Mouse (Mus musculus): ENCODE measurements around the gene Stam2. TPM values are rescaled to one million over a fixed set of nuclear protein-coding genes. Genes with fewer than 3 reads are reported as not detected.

Stam2 gene
- polyA plus RNA-seq, 1 experiment from 2014 or later: 50.0 TPM

DNA sequence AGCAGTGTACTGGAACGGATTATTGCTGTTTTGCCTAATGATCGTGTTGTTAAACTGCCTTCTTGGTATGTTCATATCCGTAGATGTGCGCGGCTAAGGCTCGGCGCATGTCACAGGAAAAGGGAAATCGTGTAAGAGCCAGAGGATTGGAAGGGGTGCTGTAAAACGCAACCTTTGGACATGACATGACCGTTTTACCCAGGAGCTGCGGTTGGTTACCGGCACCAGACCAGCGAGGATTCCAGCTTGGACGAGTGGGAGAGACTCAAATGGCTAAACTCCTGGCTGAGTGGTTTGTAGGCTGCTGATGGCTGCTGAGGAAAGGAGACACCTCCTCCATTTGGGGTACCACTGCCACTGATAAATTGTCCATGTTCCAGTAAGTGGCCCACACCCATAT is 21.8 kb upstream of the Stam2 start:
- DNase-seq (peak; percentile 17), ATAC-seq (ENCODE audit: low FRiP score, low TSS enrichment) (no peak)
- Histone ChIP-seq H3K36me3 (ENCODE audit: control insufficient read depth, insufficient read depth, low read length) (no peaks in the 10 kb centered on the region), H3K9ac (replicated peaks; ENCODE audit: low read length) (no peak overlapping the region), H3K4me1 (ENCODE audit: control insufficient read depth, insufficient read depth, low read length) (no peaks in the 10 kb centered on the region), H3K4me2 (ENCODE audit: low read length) (no peak overlapping the region), H3K27ac (replicated peaks; ENCODE audit: low read depth, low read length) (no peak overlapping the region), H3K27me3 (ENCODE audit: control insufficient read depth, insufficient read depth, low read length) (no peaks in the 10 kb centered on the region), H3K4me3 (replicated peaks; ENCODE audit: low read depth, low read length) (no peak overlapping the region), H3K9me3 (ENCODE audit: control insufficient read depth, low read length) (no peaks in the 10 kb centered on the region)
- 87% methylated on average over 14 of the region's 14 CpGs for whole genome bisulfite sequencing

DNA sequence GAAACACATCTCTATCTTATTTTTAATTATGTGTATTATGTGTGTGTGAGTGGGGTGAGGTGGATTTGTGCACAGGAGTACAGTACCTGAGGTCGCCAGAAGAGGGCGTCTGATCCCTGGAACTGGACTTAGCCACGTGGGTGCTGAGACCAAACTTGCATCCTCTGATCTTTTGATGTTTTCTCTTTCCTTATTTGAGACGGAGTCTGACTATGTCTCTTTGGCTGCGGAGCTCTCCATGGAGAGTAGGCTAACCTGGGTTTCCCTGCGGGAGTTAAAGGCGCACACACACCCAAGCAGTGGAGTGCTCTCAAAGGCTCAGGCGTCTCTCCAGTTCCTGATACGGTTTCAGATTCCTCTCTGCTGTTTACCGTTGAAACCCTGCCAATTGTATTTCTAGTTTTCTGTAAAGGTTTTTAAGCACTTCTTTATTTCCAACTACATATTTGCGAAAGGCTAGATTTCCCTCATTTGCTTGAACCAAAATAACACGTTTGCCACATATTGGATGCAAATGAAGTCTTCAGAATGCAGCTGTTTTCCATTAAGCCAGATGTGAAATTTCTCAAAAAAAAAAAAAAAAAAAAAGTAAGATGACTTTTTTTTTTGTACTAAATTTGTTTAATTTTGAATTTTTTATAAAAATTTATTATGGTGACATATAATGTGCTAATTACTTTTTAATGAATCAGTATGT is 21.1 kb upstream of the Stam2 start:
- Histone ChIP-seq H3K27ac (replicated peaks; ENCODE audit: low read depth, low read length) (no peak overlapping the region), H3K9me3 (ENCODE audit: control insufficient read depth, low read length) (no peaks in the 10 kb centered on the region), H3K27me3 (ENCODE audit: control insufficient read depth, insufficient read depth, low read length) (no peaks in the 10 kb centered on the region), H3K4me1 (ENCODE audit: control insufficient read depth, insufficient read depth, low read length) (no peaks in the 10 kb centered on the region), H3K4me2 (ENCODE audit: low read length) (peak overlapping the region; percentile 42), H3K9ac (replicated peaks; ENCODE audit: low read length) (no peak overlapping the region), H3K36me3 (ENCODE audit: control insufficient read depth, insufficient read depth, low read length) (no peaks in the 10 kb centered on the region), H3K4me3 (replicated peaks; ENCODE audit: low read depth, low read length) (no peak overlapping the region)
- 20% methylated on average over 12 of the region's 12 CpGs for WGBS
- ATAC-seq (ENCODE audit: low FRiP score, low TSS enrichment): peak; percentile 46; the same call in 1 of the 2 replicates
- peak; percentile 86 for DNase-seq

DNA sequence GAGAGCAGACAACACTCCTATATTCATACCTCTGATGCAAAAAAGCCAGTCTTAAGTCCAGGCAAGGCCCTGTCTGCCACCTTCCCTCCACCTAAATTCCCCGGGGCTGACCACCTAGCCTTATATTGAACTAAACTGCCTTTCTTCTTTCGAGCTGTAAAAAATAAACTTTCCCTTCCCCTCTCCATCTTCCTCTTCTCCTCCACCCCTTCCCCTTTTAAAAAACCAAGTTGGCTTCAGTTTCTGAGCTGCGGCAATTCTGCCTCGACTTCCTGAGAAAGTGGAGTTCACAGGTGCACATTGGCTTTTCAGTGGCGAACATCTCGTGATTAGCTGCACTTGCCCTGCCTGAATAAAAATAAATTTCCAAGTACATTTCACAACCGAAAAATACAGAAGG is 20.4 kb upstream of the Stam2 start:
- WGBS: 66% methylated on average over 7 of the region's 7 CpGs
- DNase-seq: no peak

DNA sequence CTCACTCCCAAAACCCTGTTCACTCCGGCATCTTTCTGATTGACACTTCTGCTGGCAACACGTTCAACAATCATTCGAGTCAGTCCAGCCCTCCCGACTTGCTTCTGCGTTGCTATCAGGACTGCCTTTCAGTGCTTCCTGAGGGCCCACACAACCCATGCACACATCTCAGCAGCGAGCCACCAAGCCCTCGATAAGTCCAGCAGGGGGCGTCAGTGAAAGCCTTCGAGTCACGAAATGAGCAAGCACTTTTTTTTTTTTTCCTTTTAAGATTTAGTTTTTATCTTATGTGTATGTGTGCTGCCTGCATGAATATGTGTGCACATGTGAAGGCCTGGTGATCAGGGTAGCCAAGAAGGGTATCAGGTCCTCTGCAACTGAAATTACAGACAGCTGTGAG is 16.5 kb upstream of the Stam2 start:
- ATAC-seq (ENCODE audit: low FRiP score, low TSS enrichment) (no peak), DNase-seq (peak; percentile 75)
- no peak overlapping the region for H3K4me2 ChIP-seq (ENCODE audit: low read length)
- H3K9ac ChIP-seq (replicated peaks; ENCODE audit: low read length): no peak overlapping the region
- no peak overlapping the region for H3K27ac ChIP-seq (replicated peaks; ENCODE audit: low read depth, low read length)
- no peaks in the 10 kb centered on the region for H3K36me3 ChIP-seq (ENCODE audit: control insufficient read depth, insufficient read depth, low read length)
- H3K9me3 ChIP-seq (ENCODE audit: control insufficient read depth, low read length): no peaks in the 10 kb centered on the region
- H3K27me3 ChIP-seq (ENCODE audit: control insufficient read depth, insufficient read depth, low read length): no peaks in the 10 kb centered on the region
- no peaks in the 10 kb centered on the region for H3K4me1 ChIP-seq (ENCODE audit: control insufficient read depth, insufficient read depth, low read length)
- H3K4me3 ChIP-seq (replicated peaks; ENCODE audit: low read depth, low read length): no peak overlapping the region
- 29% methylated on average over 10 of the region's 10 CpGs for WGBS

More for the DNA sequence above, 20.4 kb upstream of the Stam2 start:
- H3K9ac ChIP-seq (replicated peaks; ENCODE audit: low read length): no peak overlapping the region
- H3K4me2 ChIP-seq (ENCODE audit: low read length): no peak overlapping the region
- H3K4me3 ChIP-seq (replicated peaks; ENCODE audit: low read depth, low read length): no peak overlapping the region
- ATAC-seq (ENCODE audit: low FRiP score, low TSS enrichment): no peak
- no peak overlapping the region for H3K27ac ChIP-seq (replicated peaks; ENCODE audit: low read depth, low read length)
- H3K36me3 ChIP-seq (ENCODE audit: control insufficient read depth, insufficient read depth, low read length): no peaks in the 10 kb centered on the region
- H3K9me3 ChIP-seq (ENCODE audit: control insufficient read depth, low read length): no peaks in the 10 kb centered on the region
- H3K4me1 ChIP-seq (ENCODE audit: control insufficient read depth, insufficient read depth, low read length): no peaks in the 10 kb centered on the region
- H3K27me3 ChIP-seq (ENCODE audit: control insufficient read depth, insufficient read depth, low read length): no peaks in the 10 kb centered on the region

DNA sequence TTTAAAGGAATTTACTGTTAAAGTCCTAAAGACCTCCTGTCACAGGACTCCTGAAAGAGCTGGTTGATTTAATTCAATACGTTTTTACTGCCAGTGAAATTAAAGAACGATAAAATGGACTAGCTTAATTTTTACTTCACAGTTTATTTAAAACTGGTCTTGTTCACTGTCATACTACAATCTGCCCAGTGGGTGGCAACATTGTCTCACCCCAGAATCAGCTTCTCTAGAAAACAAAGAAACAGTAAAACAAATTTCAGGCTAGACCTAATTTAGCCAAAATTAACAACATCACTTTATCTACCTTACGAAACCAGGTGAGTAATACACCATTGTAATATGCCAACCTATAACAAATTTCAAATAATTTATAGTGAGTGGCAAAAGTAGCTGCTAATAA is 14.6 kb upstream of the Stam2 start:
- DNase-seq (peak; percentile 80), ATAC-seq (ENCODE audit: low FRiP score, low TSS enrichment) (no peak)
- Histone ChIP-seq H3K4me3 (replicated peaks; ENCODE audit: low read depth, low read length) (no peak overlapping the region), H3K27ac (replicated peaks; ENCODE audit: low read depth, low read length) (no peak overlapping the region), H3K9me3 (ENCODE audit: control insufficient read depth, low read length) (no peaks in the 10 kb centered on the region), H3K9ac (replicated peaks; ENCODE audit: low read length) (no peak overlapping the region), H3K27me3 (ENCODE audit: control insufficient read depth, insufficient read depth, low read length) (no peaks in the 10 kb centered on the region), H3K36me3 (ENCODE audit: control insufficient read depth, insufficient read depth, low read length) (no peaks in the 10 kb centered on the region), H3K4me2 (ENCODE audit: low read length) (no peak overlapping the region), H3K4me1 (ENCODE audit: control insufficient read depth, insufficient read depth, low read length) (no peaks in the 10 kb centered on the region)
- WGBS: 16% methylated on average over 3 of the region's 3 CpGs

DNA sequence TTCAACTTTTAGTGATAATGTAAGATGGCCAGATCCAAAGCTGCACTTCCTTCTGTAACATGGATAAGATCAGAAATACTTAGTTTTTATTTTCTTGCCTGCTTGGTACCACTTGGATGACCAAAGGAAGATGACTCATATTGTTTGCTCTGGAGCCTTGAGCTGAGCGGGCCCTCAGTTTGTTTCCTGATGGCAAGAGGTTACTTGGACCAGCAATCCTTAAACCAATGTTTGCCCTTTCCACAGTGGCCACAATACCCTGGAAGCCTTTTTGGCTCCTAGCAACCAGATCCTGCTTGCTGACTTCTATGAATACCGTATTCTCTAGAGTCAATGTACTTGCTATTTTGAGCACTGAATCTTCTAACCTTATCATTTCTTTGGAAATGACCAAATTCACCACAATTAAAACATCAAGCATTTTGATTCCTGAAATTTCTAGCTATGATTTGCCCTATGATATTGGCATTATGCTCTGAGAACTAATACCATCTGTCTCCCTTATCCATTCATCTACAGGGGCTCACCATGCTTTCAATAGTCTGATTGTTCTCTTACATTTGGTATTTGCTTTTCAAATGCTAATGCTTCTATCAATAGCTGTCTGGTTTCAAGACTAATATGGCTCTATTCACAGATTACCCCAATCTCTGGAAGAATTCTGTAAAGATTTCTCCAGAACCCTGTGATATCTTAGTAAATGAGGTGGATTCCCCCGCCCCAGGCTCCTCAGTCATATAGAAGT is 11.7 kb upstream of the Stam2 start:
- H3K27ac ChIP-seq (replicated peaks; ENCODE audit: low read depth, low read length): no peak overlapping the region
- DNase-seq: peak; percentile 28
- H3K27me3 ChIP-seq (ENCODE audit: control insufficient read depth, insufficient read depth, low read length): no peaks in the 10 kb centered on the region
- no peak for ATAC-seq (ENCODE audit: low FRiP score, low TSS enrichment)
- H3K4me2 ChIP-seq (ENCODE audit: low read length): no peak overlapping the region
- 21% methylated on average over 3 of the region's 3 CpGs for WGBS
- no peak overlapping the region for H3K4me3 ChIP-seq (replicated peaks; ENCODE audit: low read depth, low read length)
- H3K9ac ChIP-seq (replicated peaks; ENCODE audit: low read length): no peak overlapping the region
- no peaks in the 10 kb centered on the region for H3K9me3 ChIP-seq (ENCODE audit: control insufficient read depth, low read length)
- no peaks in the 10 kb centered on the region for H3K4me1 ChIP-seq (ENCODE audit: control insufficient read depth, insufficient read depth, low read length)
- no peaks in the 10 kb centered on the region for H3K36me3 ChIP-seq (ENCODE audit: control insufficient read depth, insufficient read depth, low read length)

DNA sequence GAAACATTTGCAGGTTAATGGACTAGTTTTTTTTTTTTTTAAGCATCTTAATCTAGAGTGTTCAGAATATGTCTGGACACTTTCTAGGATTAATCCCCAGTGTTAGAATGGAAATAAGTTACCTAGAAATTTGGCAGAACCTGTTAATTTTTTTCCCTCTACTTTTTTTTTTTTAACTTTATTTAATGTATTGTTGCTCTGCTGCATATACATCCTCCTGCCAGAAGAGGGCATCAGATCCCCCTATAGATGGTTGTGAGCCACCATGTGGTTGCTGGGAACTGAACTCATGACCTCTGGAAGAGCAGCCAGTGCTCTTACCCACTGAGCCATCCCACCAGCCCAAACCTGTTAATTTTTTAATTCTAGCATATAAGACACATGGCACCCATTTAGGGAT is 2.0 kb upstream of the Stam2 start:
- DNase-seq: no peak
- Histone ChIP-seq H3K27ac (replicated peaks; ENCODE audit: low read depth, low read length) (no peak overlapping the region), H3K9ac (replicated peaks; ENCODE audit: low read length) (no peak overlapping the region), H3K36me3 (ENCODE audit: control insufficient read depth, insufficient read depth, low read length) (no peaks in the 10 kb centered on the region), H3K9me3 (ENCODE audit: control insufficient read depth, low read length) (no peaks in the 10 kb centered on the region), H3K4me1 (ENCODE audit: control insufficient read depth, insufficient read depth, low read length) (peaks cover 10% of the 10 kb centered on the region; the same call in 1 of the 2 replicates), H3K4me3 (replicated peaks; ENCODE audit: low read depth, low read length) (no peak overlapping the region), H3K27me3 (ENCODE audit: control insufficient read depth, insufficient read depth, low read length) (no peaks in the 10 kb centered on the region), H3K4me2 (ENCODE audit: low read length) (no peak overlapping the region)
- ATAC-seq (ENCODE audit: low FRiP score, low TSS enrichment): no peak

DNA sequence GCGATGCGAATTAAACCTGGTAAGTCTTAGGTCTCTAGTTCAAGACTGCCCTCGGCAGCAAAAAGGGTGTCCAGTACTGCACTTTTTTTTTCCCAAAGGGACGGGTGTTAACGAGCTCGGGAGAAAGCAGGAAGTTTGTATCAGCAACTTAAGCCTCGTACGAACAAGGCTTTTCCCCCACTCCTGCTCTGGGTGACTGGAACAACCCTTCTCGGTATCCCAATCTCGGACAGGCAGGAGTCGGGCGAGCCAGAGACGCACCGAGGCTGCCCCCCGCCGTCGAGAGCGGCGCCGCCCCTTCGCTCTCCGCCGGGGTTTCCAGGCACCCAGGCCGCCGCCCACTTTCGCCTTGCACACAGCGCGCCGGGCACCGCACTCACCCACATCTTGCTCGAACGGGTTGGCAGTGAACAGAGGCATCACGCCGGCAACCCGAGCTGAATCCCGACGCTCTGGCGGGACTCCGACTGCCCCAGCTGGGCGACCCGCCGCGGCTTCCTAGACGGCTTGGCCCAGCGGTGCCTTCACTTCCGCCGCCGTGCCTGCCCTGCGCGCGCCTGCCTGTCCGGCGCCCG is 313 bp downstream of the Stam2 start:
- peaks cover 10% of the 10 kb centered on the region; the same call in 1 of the 2 replicates for H3K4me1 ChIP-seq (ENCODE audit: control insufficient read depth, insufficient read depth, low read length)
- no peaks in the 10 kb centered on the region for H3K36me3 ChIP-seq (ENCODE audit: control insufficient read depth, insufficient read depth, low read length)
- no peaks in the 10 kb centered on the region for H3K27me3 ChIP-seq (ENCODE audit: control insufficient read depth, insufficient read depth, low read length)
- H3K9ac ChIP-seq (replicated peaks; ENCODE audit: low read length): peak overlapping the region; percentile 83
- under 1% methylated on average over 54 of the region's 54 CpGs for WGBS
- ATAC-seq (ENCODE audit: low FRiP score, low TSS enrichment): peak; percentile 92
- H3K4me3 ChIP-seq (replicated peaks; ENCODE audit: low read depth, low read length): peak overlapping the region; percentile 82
- peak overlapping the region; percentile 64 for H3K4me2 ChIP-seq (ENCODE audit: low read length)
- H3K27ac ChIP-seq (replicated peaks; ENCODE audit: low read depth, low read length): peak overlapping the region; percentile 97
- H3K9me3 ChIP-seq (ENCODE audit: control insufficient read depth, low read length): no peaks in the 10 kb centered on the region
- DNase-seq: peak; percentile 85
